Mouse (Mus musculus) cerebellum, adult (tissue): Measurements from ENCODE around the gene Ube2g1.
"Not testable (repeated sequence)": the region's sequence is repeated elsewhere in the genome, so short reads cannot be mapped to it uniquely, and the experiment has no call there.

Experiments
- ATAC-seq: cut with Nextera tagmentation; 2 replicates; pipeline ENCODE4 v1.9.2; 2017; ENCODE audit warnings: mild to moderate bottlenecking, moderate library complexity, mixed read lengths; ENCODE audit not compliant: insufficient number of reproducible peaks, low FRiP score, low TSS enrichment

Ube2g1 gene

GRCm38 (mm10) chr11:72595010-72595737, 11.9 kb upstream of the Ube2g1 start:
- no peak for ATAC-seq

GRCm38 (mm10) chr11:72597780-72598179, 9.3 kb upstream of the Ube2g1 start:
- no peak for ATAC-seq

GRCm38 (mm10) chr11:72607469-72608070, 487 bp downstream of the Ube2g1 start:
- ATAC-seq, result peak; percentile 33; the same call in 1 of the 2 replicates

GRCm38 (mm10) chr11:72608071-72608679, 1.1 kb downstream of the Ube2g1 start:
- peak; percentile 83 for ATAC-seq

GRCm38 (mm10) chr11:72609242-72609641, 2.2 kb downstream of the Ube2g1 start:
- ATAC-seq, result no peak

GRCm38 (mm10) chr11:72614336-72614735, 7.3 kb downstream of the Ube2g1 start:
- ATAC-seq, result not testable (repeated sequence)

- ATAC-seq, result no peak
These were observed 8.8 kb downstream of the Ube2g1 start for GRCm38 (mm10) chr11:72615931-72616330.

GRCm38 (mm10) chr11:72618476-72618875, 11.4 kb downstream of the Ube2g1 start:
- no peak for ATAC-seq

GRCm38 (mm10) chr11:72642730-72643129, 35.6 kb downstream of the Ube2g1 start:
- ATAC-seq, result no peak

- no peak for ATAC-seq
These were observed 38.3 kb downstream of the Ube2g1 start for GRCm38 (mm10) chr11:72645386-72645785.

- no peak for ATAC-seq
These were observed 43.3 kb downstream of the Ube2g1 start for GRCm38 (mm10) chr11:72650347-72650746.

GRCm38 (mm10) chr11:72659918-72660317, 52.8 kb downstream of the Ube2g1 start:
- no peak for ATAC-seq

- ATAC-seq, result no peak
These were observed 53.3 kb downstream of the Ube2g1 start for GRCm38 (mm10) chr11:72660359-72660758.

GRCm38 (mm10) chr11:72664641-72665040, 57.6 kb downstream of the Ube2g1 start:
- no peak for ATAC-seq

- ATAC-seq, result no peak
These were observed 63.6 kb downstream of the Ube2g1 start for GRCm38 (mm10) chr11:72670634-72671033.

GRCm38 (mm10) chr11:72671294-72671988, 64.4 kb downstream of the Ube2g1 start:
- no peak for ATAC-seq

GRCm38 (mm10) chr11:72672438-72672837, 65.4 kb downstream of the Ube2g1 start:
- ATAC-seq, result no peak

- ATAC-seq, result no peak
These were observed 68.2 kb downstream of the Ube2g1 start for GRCm38 (mm10) chr11:72675280-72675679.

GRCm38 (mm10) chr11:72680726-72681125, 73.6 kb downstream of the Ube2g1 start:
- no peak for ATAC-seq

- ATAC-seq, result no peak
These were observed 76.3 kb downstream of the Ube2g1 start for GRCm38 (mm10) chr11:72683402-72683801.

GRCm38 (mm10) chr11:72686697-72687096, 79.6 kb downstream of the Ube2g1 start:
- no peak for ATAC-seq
